Mouse (Mus musculus): Measurements from ENCODE around the gene Krt90. TPM values are rescaled to one million over a fixed set of nuclear protein-coding genes. Genes with fewer than 3 reads are reported as not detected.
"Not testable (repeated sequence)": the region's sequence is repeated elsewhere in the genome, so short reads cannot be mapped to it uniquely, and the experiment has no call there.

The Krt90 gene
- polyA plus RNA-seq, 1 experiment from 2014 or later: 0.13 TPM

GRCm38 (mm10) chr15:101550567-101550966 is 12.2 kb downstream of the Krt90 start, which contains the start of gene Krt82:
Krt82 (minus strand) TSS chr15:101550667.
- no peak within 1 kb of the TSS for H3K4me2 ChIP-seq
- H3K9ac ChIP-seq: no peak within 1 kb of the TSS
- H3K4me1 ChIP-seq (replicated peaks): peaks cover 9% of the 10 kb centered on the region
- no peaks in the 10 kb centered on the region for H3K27me3 ChIP-seq
- WGBS: 81% methylated on average over 7 of the region's 7 CpGs
- H3K4me3 ChIP-seq: no peak within 1 kb of the TSS
- no peaks in the 10 kb centered on the region for H3K36me3 ChIP-seq
- no peak within 1 kb of the TSS for H3K27ac ChIP-seq (replicated peaks)
- no peaks in the 10 kb centered on the region for H3K9me3 ChIP-seq
- no peak for ATAC-seq (ENCODE audit: low FRiP score, low read depth)

GRCm38 (mm10) chr15:101544478-101544877 is 18.3 kb downstream of the Krt90 start:
- no peaks in the 10 kb centered on the region for H3K36me3 ChIP-seq
- 0 out of 2 replicates have a peak, but pooled peaks cover 5% of the 10 kb centered on the region for H3K4me1 ChIP-seq (replicated peaks)
- no peak overlapping the region for H3K27ac ChIP-seq (replicated peaks)
- no peak for ATAC-seq (ENCODE audit: low FRiP score, low read depth)
- no peaks in the 10 kb centered on the region for H3K27me3 ChIP-seq
- H3K4me3 ChIP-seq: no peak overlapping the region
- H3K9ac ChIP-seq: no peak overlapping the region
- WGBS: 65% methylated on average over 3 of the region's 3 CpGs
- no peaks in the 10 kb centered on the region for H3K9me3 ChIP-seq
- no peak overlapping the region for H3K4me2 ChIP-seq

GRCm38 (mm10) chr15:101542543-101542942 is 20.2 kb downstream of the Krt90 start:
- 61% methylated on average over 9 of the region's 9 CpGs for WGBS
- Histone ChIP-seq H3K4me1 (replicated peaks) (0 out of 2 replicates have a peak, but pooled peaks cover 5% of the 10 kb centered on the region), H3K4me3 (no peak overlapping the region), H3K27ac (replicated peaks) (no peak overlapping the region), H3K9ac (no peak overlapping the region), H3K4me2 (no peak overlapping the region), H3K27me3 (no peaks in the 10 kb centered on the region), H3K36me3 (no peaks in the 10 kb centered on the region), H3K9me3 (no peaks in the 10 kb centered on the region)
- ATAC-seq (ENCODE audit: low FRiP score, low read depth): no peak

GRCm38 (mm10) chr15:101538580-101538900 is 24.2 kb downstream of the Krt90 start:
- Histone ChIP-seq H3K36me3 (no peaks in the 10 kb centered on the region), H3K4me2 (no peak overlapping the region), H3K4me3 (no peak overlapping the region), H3K9me3 (no peaks in the 10 kb centered on the region), H3K4me1 (replicated peaks) (no peaks in the 10 kb centered on the region), H3K27ac (replicated peaks) (no peak overlapping the region), H3K9ac (no peak overlapping the region), H3K27me3 (no peaks in the 10 kb centered on the region)
- WGBS: 75% methylated on average over 4 of the region's 4 CpGs
- no peak for ATAC-seq (ENCODE audit: low FRiP score, low read depth)

- no peak for ATAC-seq (ENCODE audit: low FRiP score, low read depth)
- Histone ChIP-seq H3K27me3 (no peaks in the 10 kb centered on the region), H3K4me2 (no peak overlapping the region), H3K27ac (replicated peaks) (no peak overlapping the region), H3K36me3 (no peaks in the 10 kb centered on the region), H3K9me3 (no peaks in the 10 kb centered on the region), H3K4me3 (no peak overlapping the region), H3K9ac (no peak overlapping the region), H3K4me1 (replicated peaks) (no peaks in the 10 kb centered on the region)
- WGBS: 50% methylated on average over 7 of the region's 7 CpGs
Measured at GRCm38 (mm10) chr15:101537864-101538579, 24.7 kb downstream of the Krt90 start.

- Histone ChIP-seq H3K4me1 (replicated peaks) (no peaks in the 10 kb centered on the region), H3K9me3 (no peaks in the 10 kb centered on the region), H3K36me3 (no peaks in the 10 kb centered on the region), H3K4me2 (no peak overlapping the region), H3K9ac (no peak overlapping the region), H3K27me3 (no peaks in the 10 kb centered on the region), H3K4me3 (no peak overlapping the region), H3K27ac (replicated peaks) (no peak overlapping the region)
- ATAC-seq (ENCODE audit: low FRiP score, low read depth): no peak
- WGBS: 55% methylated on average over 9 of the region's 9 CpGs
Measured at GRCm38 (mm10) chr15:101536054-101536850, 26.5 kb downstream of the Krt90 start.

GRCm38 (mm10) chr15:101532720-101533119 is 30.0 kb downstream of the Krt90 start, which contains the start of gene Krt84:
Krt84 (minus strand) TSS chr15:101532820.
- no peak for ATAC-seq (ENCODE audit: low FRiP score, low read depth)
- Histone ChIP-seq H3K27ac (replicated peaks) (no peak within 1 kb of the TSS), H3K4me2 (no peak within 1 kb of the TSS), H3K9me3 (no peaks in the 10 kb centered on the region), H3K4me3 (no peak within 1 kb of the TSS), H3K4me1 (replicated peaks) (no peaks in the 10 kb centered on the region), H3K9ac (no peak within 1 kb of the TSS), H3K27me3 (no peaks in the 10 kb centered on the region), H3K36me3 (no peaks in the 10 kb centered on the region)
- 82% methylated on average over 7 of the region's 7 CpGs for WGBS

- H3K4me1 ChIP-seq (replicated peaks): no peaks in the 10 kb centered on the region
- WGBS: 80% methylated on average over 4 of the region's 4 CpGs
- no peaks in the 10 kb centered on the region for H3K9me3 ChIP-seq
- H3K4me3 ChIP-seq: no peak overlapping the region
- H3K4me2 ChIP-seq: no peak overlapping the region
- no peak overlapping the region for H3K9ac ChIP-seq
- ATAC-seq (ENCODE audit: low FRiP score, low read depth): no peak
- no peak overlapping the region for H3K27ac ChIP-seq (replicated peaks)
- no peaks in the 10 kb centered on the region for H3K36me3 ChIP-seq
- 0 out of 2 replicates have a peak, but pooled peaks cover 8% of the 10 kb centered on the region for H3K27me3 ChIP-seq
Measured at GRCm38 (mm10) chr15:101522556-101523232, 40.1 kb downstream of the Krt90 start.

- no peak overlapping the region for H3K9ac ChIP-seq
- H3K4me3 ChIP-seq: no peak overlapping the region
- 20% methylated on average over 2 of the region's 2 CpGs for WGBS
- no peak overlapping the region for H3K4me2 ChIP-seq
- H3K27me3 ChIP-seq: 0 out of 2 replicates have a peak, but pooled peaks cover 8% of the 10 kb centered on the region
- no peaks in the 10 kb centered on the region for H3K4me1 ChIP-seq (replicated peaks)
- no peaks in the 10 kb centered on the region for H3K9me3 ChIP-seq
- no peaks in the 10 kb centered on the region for H3K36me3 ChIP-seq
- no peak for ATAC-seq (ENCODE audit: low FRiP score, low read depth)
- H3K27ac ChIP-seq (replicated peaks): no peak overlapping the region
Measured at GRCm38 (mm10) chr15:101519792-101520191, 43.0 kb downstream of the Krt90 start.

- not testable (repeated sequence) for H3K4me2 ChIP-seq; H3K27me3 ChIP-seq; H3K27ac ChIP-seq (replicated peaks); H3K4me1 ChIP-seq (replicated peaks); H3K9me3 ChIP-seq; H3K36me3 ChIP-seq; ATAC-seq (ENCODE audit: low FRiP score, low read depth); H3K9ac ChIP-seq; H3K4me3 ChIP-seq
- WGBS: 81% methylated on average over 2 of the region's 2 CpGs
Measured at GRCm38 (mm10) chr15:101517161-101517560, 45.6 kb downstream of the Krt90 start, which contains the start of gene Gm49425. Gm49425 (minus strand) TSS chr15:101517261.

- H3K36me3 ChIP-seq: no peaks in the 10 kb centered on the region
- WGBS: 90% methylated on average over 9 of the region's 9 CpGs
Measured at GRCm38 (mm10) chr15:101508247-101508646, 54.5 kb downstream of the Krt90 start.

More at GRCm38 (mm10) chr15:101508247-101508646, 54.5 kb downstream of the Krt90 start:
- ATAC-seq (ENCODE audit: low FRiP score, low read depth): no peak
- Histone ChIP-seq H3K9me3 (no peaks in the 10 kb centered on the region), H3K4me2 (no peak overlapping the region), H3K9ac (no peak overlapping the region), H3K4me3 (no peak overlapping the region), H3K27me3 (no peaks in the 10 kb centered on the region), H3K4me1 (replicated peaks) (no peaks in the 10 kb centered on the region), H3K27ac (replicated peaks) (no peak overlapping the region)

All from hindbrain, embryonic 15.5 days (tissue).